Mouse (Mus musculus): ENCODE data around the gene Tlnrd1. TPM values are rescaled to one million over a fixed set of nuclear protein-coding genes. Genes with fewer than 3 reads are reported as not detected.

The Tlnrd1 gene
- total and polyA plus RNA-seq, 3 experiments, result 7.5 to 18.0 TPM; not detected in 1

DNA sequence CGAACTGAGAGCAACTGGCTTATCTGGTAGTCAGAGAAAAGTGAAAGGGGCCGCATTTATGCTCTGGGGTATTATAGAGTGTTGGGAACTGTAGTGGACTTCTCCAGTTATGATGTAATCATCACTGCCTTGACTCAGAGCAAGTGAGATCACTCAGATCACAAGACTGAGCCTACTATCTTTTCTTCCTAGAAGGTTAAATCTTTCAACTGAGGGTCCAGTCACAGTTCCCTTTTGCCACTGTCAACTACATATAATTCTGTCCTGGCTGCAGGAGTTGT lies 27.0 kb downstream of the Tlnrd1 start:
- Histone ChIP-seq H3K36me3 (ENCODE audit: control insufficient read depth in 1 of 2, insufficient read depth in 2 of 2, low read length in 2 of 2) (no peaks in the 10 kb centered on the region), H3K4me1 (ENCODE audit: control insufficient read depth in 1 of 2, insufficient read depth in 2 of 2, low read length in 2 of 2) (peaks cover 0 to 4% of the 10 kb centered on the region in 2 experiments; a peak in 2 of 4 replicates), H3K4me3 (ENCODE audit: control insufficient read depth in 1 of 2, insufficient read depth in 1 of 2, low read depth in 2 of 2, low read length in 2 of 2) (no peak overlapping the region), H3K27me3 (ENCODE audit: control insufficient read depth in 1 of 2, insufficient read depth in 2 of 2, low read length in 2 of 2) (no peaks in the 10 kb centered on the region; a peak in 1 of 4 replicates), H3K9me3 (replicated peaks; ENCODE audit: insufficient read depth, low read length) (no peaks in the 10 kb centered on the region), H3K79me2 (ENCODE audit: control insufficient read depth, insufficient read depth, low read length, poor library complexity) (no peaks in the 10 kb centered on the region), H3K9ac (ENCODE audit: control insufficient read depth, low read depth, low read length, poor library complexity, severe bottlenecking) (no peak overlapping the region), H3K27ac (ENCODE audit: control insufficient read depth, low read depth, low read length) (no peak overlapping the region)
- no peak for DNase-seq (ENCODE audit: low read depth, low spot score)
- no peak for TF ChIP-seq POLR2A (IDR thresholded peaks at IDR 0.05; ENCODE audit: control insufficient read depth in 1 of 2, insufficient read depth in 1 of 2, low read depth in 1 of 2, low read length in 2 of 2, poor library complexity in 1 of 2)
- no peak for TF ChIP-seq MXI1 (IDR thresholded peaks at IDR 0.05; ENCODE audit: low read depth, low read length)
- TF ChIP-seq POLR2AphosphoS5 (IDR thresholded peaks at IDR 0.05; ENCODE audit: borderline replicate concordance, low read depth, low read length), result no peak
- TF ChIP-seq ELF1 (IDR thresholded peaks at IDR 0.05; ENCODE audit: low read depth, low read length), result no peak
- no peak for TF ChIP-seq ZMIZ1 (IDR thresholded peaks at IDR 0.05; ENCODE audit: low read depth, low read length)
- TF ChIP-seq ZNF384 (IDR thresholded peaks at IDR 0.05; ENCODE audit: low read depth, low read length), result no peak

DNA sequence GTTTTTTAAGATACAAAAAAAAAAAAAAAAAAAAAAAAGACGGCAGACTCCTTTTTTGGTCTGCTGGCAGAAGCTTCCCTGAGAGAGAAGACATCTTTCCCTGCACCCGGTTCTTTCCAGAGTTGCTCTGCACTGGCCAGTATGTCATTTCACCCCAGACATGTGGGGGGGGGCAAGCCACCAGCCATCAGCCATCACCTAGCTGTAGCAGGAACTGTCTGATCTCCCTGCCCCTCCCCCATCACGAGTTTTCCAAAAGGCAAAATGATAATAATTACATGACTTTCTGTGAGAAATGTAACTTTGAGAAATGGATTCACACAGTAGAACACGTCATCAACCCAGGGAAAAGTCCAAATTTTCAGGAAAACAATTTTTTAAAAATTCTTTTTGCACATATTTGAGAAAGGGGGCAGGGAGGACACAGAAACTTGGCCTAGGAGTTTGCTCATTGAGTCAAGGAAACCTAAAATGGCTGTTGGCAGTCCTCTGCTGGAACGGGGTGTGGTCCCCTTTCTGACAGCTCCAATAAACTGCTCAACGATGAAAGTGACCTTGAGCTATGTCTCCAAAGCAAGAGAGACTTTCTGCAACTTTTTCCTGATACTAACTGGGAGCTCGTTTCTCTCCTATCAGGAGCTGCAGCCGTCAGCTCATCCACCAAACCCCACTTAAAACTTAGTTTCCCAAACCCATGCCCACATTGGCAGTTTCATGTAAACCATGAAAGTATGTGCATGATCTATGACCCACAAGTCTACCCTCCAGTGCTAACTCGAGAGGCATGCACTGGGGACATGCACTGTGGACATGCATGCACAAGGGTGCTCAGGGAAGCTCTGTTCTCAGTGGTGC lies 27.5 kb downstream of the Tlnrd1 start:
- Histone ChIP-seq H3K4me1 (ENCODE audit: control insufficient read depth in 1 of 2, insufficient read depth in 2 of 2, low read length in 2 of 2) (peaks cover 0 to 4% of the 10 kb centered on the region in 2 experiments; a peak in 2 of 4 replicates), H3K4me3 (ENCODE audit: control insufficient read depth in 1 of 2, insufficient read depth in 1 of 2, low read depth in 2 of 2, low read length in 2 of 2) (no peak overlapping the region), H3K9me3 (replicated peaks; ENCODE audit: insufficient read depth, low read length) (no peaks in the 10 kb centered on the region), H3K79me2 (ENCODE audit: control insufficient read depth, insufficient read depth, low read length, poor library complexity) (no peaks in the 10 kb centered on the region), H3K27me3 (ENCODE audit: control insufficient read depth in 1 of 2, insufficient read depth in 2 of 2, low read length in 2 of 2) (no peaks in the 10 kb centered on the region; a peak in 1 of 4 replicates), H3K27ac (ENCODE audit: control insufficient read depth, low read depth, low read length) (no peak overlapping the region), H3K9ac (ENCODE audit: control insufficient read depth, low read depth, low read length, poor library complexity, severe bottlenecking) (no peak overlapping the region), H3K36me3 (ENCODE audit: control insufficient read depth in 1 of 2, insufficient read depth in 2 of 2, low read length in 2 of 2) (peaks cover 0 to 2% of the 10 kb centered on the region in 2 experiments; a peak in 2 of 4 replicates)
- no peak for TF ChIP-seq MEF2A (IDR thresholded peaks at IDR 0.05; ENCODE audit: extremely low read depth, insufficient replicate concordance, low read depth, low read length, poor library complexity, severe bottlenecking)
- TF ChIP-seq CHD1 (IDR thresholded peaks at IDR 0.05; ENCODE audit: low read depth, low read length), result no peak
- TF ChIP-seq MYB (IDR thresholded peaks at IDR 0.05; ENCODE audit: low read depth, low read length), result no peak
- DNase-seq (ENCODE audit: low read depth, low spot score), result no peak

DNA sequence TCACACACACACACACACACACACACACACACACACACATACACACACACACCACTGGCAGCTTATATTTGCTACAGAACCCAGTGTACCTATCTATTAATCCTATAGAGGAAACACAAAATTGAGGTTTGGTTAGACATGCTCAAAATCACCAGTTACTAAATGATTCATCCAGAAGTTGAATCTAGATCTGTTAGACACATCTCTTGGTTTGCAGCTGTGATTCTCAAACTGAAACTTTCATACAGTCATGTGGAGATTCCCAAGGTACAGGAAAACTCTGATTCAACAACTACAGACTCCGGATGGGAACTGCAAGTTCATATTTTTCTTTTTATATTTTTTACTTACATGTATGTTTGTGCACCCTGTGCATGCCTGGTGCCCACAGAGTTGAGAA lies 28.9 kb downstream of the Tlnrd1 start:
- Histone ChIP-seq H3K27me3 (ENCODE audit: control insufficient read depth in 1 of 2, insufficient read depth in 2 of 2, low read length in 2 of 2) (no peaks in the 10 kb centered on the region), H3K4me3 (ENCODE audit: control insufficient read depth in 1 of 2, insufficient read depth in 1 of 2, low read depth in 2 of 2, low read length in 2 of 2) (no peak overlapping the region), H3K9ac (ENCODE audit: control insufficient read depth, low read depth, low read length, poor library complexity, severe bottlenecking) (no peak overlapping the region), H3K9me3 (replicated peaks; ENCODE audit: insufficient read depth, low read length) (no peaks in the 10 kb centered on the region), H3K79me2 (ENCODE audit: control insufficient read depth, insufficient read depth, low read length, poor library complexity) (no peaks in the 10 kb centered on the region), H3K4me1 (ENCODE audit: control insufficient read depth in 1 of 2, insufficient read depth in 2 of 2, low read length in 2 of 2) (peaks cover 0 to 4% of the 10 kb centered on the region in 2 experiments; a peak in 2 of 4 replicates), H3K27ac (ENCODE audit: control insufficient read depth, low read depth, low read length) (no peak overlapping the region), H3K36me3 (ENCODE audit: control insufficient read depth in 1 of 2, insufficient read depth in 2 of 2, low read length in 2 of 2) (peaks cover 0 to 4% of the 10 kb centered on the region in 2 experiments; a peak in 2 of 4 replicates)
- DNase-seq (ENCODE audit: low read depth, low spot score), result no peak
- no peak for TF ChIP-seq KAT2A (conservative IDR thresholded peaks at IDR 0.05; ENCODE audit: low read depth, low read length)
- no peak for TF ChIP-seq E2F4 (IDR thresholded peaks at IDR 0.05; ENCODE audit: borderline replicate concordance, low read depth, low read length)
- TF ChIP-seq SIN3A (IDR thresholded peaks at IDR 0.05; ENCODE audit: low read length), result no peak
- no peak for TF ChIP-seq MYC (IDR thresholded peaks at IDR 0.05; ENCODE audit: low read depth, low read length)
- no peak for TF ChIP-seq NRF1 (IDR thresholded peaks at IDR 0.05; ENCODE audit: insufficient read depth, low read depth, low read length, poor library complexity, severe bottlenecking)
- TF ChIP-seq ETS1 (IDR thresholded peaks at IDR 0.05; ENCODE audit: low read depth, low read length), result no peak
- TF ChIP-seq TBP (IDR thresholded peaks at IDR 0.05; ENCODE audit: low read depth, low read length), result no peak
- TF ChIP-seq POLR2AphosphoS5 (IDR thresholded peaks at IDR 0.05; ENCODE audit: borderline replicate concordance, low read depth, low read length), result no peak
- TF ChIP-seq ZKSCAN1 (IDR thresholded peaks at IDR 0.05; ENCODE audit: low read depth, low read length), result no peak
- no peak for TF ChIP-seq RAD21 (IDR thresholded peaks at IDR 0.05; ENCODE audit: low read depth, low read length)
- no peak for TF ChIP-seq TCF12 (IDR thresholded peaks at IDR 0.05; ENCODE audit: low read depth, low read length)
- no peak for TF ChIP-seq EP300 (IDR thresholded peaks at IDR 0.05; ENCODE audit: low read depth in 1 of 2, low read length in 2 of 2)
- no peak for TF ChIP-seq HCFC1 (IDR thresholded peaks at IDR 0.05; ENCODE audit: low read depth, low read length)
- TF ChIP-seq CHD1 (IDR thresholded peaks at IDR 0.05; ENCODE audit: low read depth, low read length), result no peak
- TF ChIP-seq CHD2 (IDR thresholded peaks at IDR 0.05; ENCODE audit: low read length), result no peak
- no peak for TF ChIP-seq BHLHE40 (IDR thresholded peaks at IDR 0.05; ENCODE audit: borderline replicate concordance, low read depth, low read length)
- TF ChIP-seq ZMIZ1 (IDR thresholded peaks at IDR 0.05; ENCODE audit: low read depth, low read length), result no peak
- no peak for TF ChIP-seq USF2 (IDR thresholded peaks at IDR 0.05; ENCODE audit: borderline replicate concordance in 1 of 2, insufficient read depth in 1 of 2, low read depth in 1 of 2, low read length in 2 of 2)

All from MEL (cell line).